Mouse (Mus musculus): ENCODE results near the gene Lsamp.

Lsamp gene

GRCm38 (mm10) chr16:42059927-42060326, 2075.8 kb downstream of the Lsamp start:
- no peak for DNase-seq (ENCODE audit: low spot score)

DNA sequence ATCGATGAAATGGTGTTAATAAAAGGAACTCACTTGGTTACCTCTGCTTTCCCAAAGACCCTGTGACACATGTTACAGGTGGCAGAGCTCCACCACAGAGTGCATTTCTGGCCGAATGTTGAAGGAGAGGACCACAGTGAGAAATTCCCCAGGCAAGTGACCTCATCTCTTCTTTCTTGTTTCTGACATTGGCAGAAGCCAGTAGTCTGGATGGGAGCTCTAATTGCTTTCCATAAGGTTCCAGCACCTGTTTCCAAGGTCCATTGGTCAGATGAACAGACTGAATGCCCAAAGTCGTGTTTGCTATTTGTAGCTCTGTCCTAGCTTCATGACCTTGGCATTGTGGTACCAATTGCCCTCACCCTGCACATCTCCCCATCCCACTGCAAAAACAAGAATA, 2090.2 kb downstream of the Lsamp start:
- DNase-seq (ENCODE audit: low spot score): no peak

- DNase-seq (ENCODE audit: low spot score): no peak
These were observed 2095.4 kb downstream of the Lsamp start for GRCm38 (mm10) chr16:42079573-42079972.

GRCm38 (mm10) chr16:42081611-42082010, 2097.4 kb downstream of the Lsamp start:
- no peak for DNase-seq (ENCODE audit: low spot score)

GRCm38 (mm10) chr16:42097510-42097909, 2113.3 kb downstream of the Lsamp start:
- DNase-seq (ENCODE audit: low spot score): no peak

DNA sequence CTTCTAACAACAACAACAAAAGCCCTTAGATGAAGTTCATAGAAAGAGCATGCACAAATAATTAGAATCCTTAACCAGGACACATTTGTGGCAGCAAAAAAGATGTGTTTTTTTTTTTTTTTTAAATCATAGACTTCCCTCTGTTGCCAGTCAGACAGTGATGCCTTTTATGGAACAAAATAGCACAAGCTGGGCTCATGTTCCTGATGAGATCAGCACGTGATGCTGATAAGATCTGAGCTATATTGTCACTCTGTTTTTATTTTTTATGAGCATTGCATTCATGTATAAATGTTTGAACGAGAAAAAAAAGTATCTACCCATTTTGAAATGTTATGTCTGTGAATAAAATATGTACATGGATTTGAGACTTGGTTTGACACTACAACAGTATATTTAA, 2118.0 kb downstream of the Lsamp start:
- DNase-seq (ENCODE audit: low spot score): no peak

- no peak for DNase-seq (ENCODE audit: low spot score)
These were observed 2118.5 kb downstream of the Lsamp start for GRCm38 (mm10) chr16:42102635-42103034.

DNA sequence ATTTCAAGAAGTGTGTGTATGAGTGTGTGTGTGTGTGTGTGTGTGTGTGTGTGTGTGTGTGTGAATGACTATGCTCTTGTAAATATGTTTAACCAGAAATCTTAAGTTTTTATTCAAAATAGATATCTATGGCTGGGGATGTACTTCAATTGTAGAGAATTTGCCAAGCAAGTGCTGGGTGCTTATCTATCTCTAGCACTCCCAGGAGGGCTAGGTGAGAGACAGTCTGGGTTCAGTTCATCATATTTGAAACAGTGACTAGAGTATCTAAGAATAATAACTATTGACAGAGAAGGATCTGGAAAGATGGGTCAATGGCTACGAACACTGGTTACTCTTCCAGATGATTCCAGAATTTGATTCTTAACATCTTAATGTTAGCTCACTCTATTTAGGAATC, 2128.1 kb downstream of the Lsamp start:
- DNase-seq (ENCODE audit: low spot score): no peak

DNA sequence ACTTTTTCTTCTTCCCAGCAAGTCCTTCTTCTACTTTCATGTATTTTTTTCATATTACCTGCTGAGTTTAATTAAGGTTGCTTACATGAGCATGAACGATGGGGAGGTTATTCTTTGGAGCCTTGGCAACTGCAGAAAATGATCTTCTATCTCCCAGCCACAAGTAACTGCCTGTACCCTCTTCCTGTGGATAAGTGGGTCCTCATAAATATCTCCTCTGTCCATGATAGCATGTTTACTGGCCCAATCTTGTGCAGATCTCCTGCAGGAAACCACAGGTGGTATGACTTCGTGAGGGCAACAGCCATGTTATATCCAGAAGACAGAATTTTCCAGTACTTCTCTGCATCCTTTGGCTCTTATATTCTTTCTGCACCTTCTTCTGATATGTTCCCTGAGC, 2129.1 kb downstream of the Lsamp start:
- no peak for DNase-seq (ENCODE audit: low spot score)

DNA sequence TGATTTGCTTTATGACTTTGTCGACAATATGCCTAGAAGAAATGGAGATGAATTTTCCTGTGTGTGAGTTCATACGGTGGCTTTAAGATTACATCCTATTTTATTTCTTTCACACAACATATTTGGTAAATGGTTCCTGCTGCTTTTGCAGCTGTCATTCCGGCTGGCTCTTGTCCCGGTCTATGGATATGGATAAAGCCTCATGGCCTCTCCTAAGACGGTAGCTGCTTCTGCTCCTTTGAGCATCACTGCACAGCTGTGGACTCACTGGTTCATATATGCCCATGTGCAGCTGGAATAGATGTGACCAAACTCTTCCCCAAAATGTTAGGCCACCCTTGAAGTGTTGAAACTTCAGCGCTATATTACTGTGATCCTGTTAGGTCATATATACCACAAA, 2137.6 kb downstream of the Lsamp start:
- DNase-seq (ENCODE audit: low spot score): no peak

DNA sequence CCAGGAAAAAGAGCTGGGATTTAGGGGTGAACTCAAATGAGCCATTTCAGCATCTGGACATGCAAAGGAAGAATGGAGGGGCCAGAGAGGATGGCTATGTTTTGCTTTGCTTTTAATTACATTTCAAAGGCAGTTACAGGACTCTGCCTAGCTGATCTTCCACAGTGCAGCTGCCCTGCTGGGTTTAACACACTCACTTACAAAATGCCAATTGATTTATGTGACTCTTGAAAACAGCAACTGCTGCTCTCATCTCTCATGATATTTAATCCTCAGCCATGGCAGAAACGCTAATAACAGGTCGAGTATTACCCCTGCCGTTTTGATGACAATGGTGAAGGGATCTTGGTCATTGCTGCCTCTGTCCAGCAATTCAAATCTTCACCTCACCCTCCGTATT, 2139.7 kb downstream of the Lsamp start:
- no peak for DNase-seq (ENCODE audit: low spot score)

DNA sequence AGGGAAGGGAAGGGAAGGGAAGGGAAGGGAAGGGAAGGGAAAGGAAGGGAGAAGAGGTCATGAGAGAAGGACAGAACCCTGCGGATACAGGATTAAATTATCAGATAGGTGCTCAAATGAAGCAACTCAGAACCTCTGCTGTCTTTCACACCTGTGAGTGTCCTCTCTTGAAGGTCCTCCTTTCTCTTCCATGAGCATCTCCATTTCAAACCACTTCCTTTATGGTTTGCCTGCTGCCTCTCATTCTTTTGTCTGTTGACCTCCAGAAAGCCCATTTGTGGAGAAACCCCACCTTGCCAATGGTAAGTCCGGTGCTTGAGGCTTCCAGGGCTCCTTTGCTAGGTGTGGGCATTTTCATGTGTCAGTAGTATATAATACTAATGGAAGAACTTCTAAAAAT, 2141.9 kb downstream of the Lsamp start:
- no peak for DNase-seq (ENCODE audit: low spot score)

GRCm38 (mm10) chr16:42147164-42147563, 2163.0 kb downstream of the Lsamp start:
- DNase-seq (ENCODE audit: low spot score): no peak

- DNase-seq (ENCODE audit: low spot score): no peak
These were observed 2165.2 kb downstream of the Lsamp start for GRCm38 (mm10) chr16:42149216-42149942.

DNA sequence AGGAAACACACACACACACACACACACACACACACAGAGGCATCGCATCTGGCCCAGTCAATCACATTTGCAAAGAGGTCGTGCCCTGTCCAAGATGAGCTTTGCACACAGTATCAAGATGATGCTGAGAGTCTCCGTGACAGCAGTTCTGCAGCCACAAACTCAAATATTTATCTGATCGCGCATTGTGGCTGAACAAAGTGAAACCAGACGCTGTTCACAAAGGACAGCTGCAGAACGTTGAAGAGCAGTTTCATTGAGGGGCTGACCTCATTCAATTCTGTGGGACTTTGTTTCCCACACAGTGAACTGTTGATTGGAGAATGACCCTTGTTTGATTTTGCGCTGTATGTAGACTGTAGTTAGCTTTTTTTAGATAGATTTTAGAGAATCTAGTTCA, 2168.5 kb downstream of the Lsamp start:
- DNase-seq (ENCODE audit: low spot score): no peak

- no peak for DNase-seq (ENCODE audit: low spot score)
These were observed 2173.7 kb downstream of the Lsamp start for GRCm38 (mm10) chr16:42157816-42158215.

- DNase-seq (ENCODE audit: low spot score): peak; percentile 14
These were observed 2180.8 kb downstream of the Lsamp start for GRCm38 (mm10) chr16:42164941-42165340.

DNA sequence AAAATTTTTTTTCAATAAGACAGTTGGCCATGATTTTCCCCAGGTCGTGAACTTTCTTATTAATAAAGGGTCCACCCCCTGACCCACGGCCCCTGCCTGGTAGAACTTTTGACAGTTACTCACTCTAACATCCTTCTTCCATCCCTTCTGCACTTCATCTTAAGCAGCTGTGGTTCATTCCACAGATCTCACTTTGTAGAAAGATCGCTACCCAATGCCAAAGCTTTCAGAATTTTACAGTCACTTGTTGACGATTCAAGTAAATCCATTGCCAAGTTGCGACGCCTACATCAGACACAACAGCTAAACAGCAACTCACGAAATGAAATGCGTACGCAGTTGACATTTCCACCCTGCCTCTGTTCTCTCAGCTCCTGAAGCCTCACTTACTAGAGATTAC, 2184.1 kb downstream of the Lsamp start:
- DNase-seq (ENCODE audit: low spot score): no peak

DNA sequence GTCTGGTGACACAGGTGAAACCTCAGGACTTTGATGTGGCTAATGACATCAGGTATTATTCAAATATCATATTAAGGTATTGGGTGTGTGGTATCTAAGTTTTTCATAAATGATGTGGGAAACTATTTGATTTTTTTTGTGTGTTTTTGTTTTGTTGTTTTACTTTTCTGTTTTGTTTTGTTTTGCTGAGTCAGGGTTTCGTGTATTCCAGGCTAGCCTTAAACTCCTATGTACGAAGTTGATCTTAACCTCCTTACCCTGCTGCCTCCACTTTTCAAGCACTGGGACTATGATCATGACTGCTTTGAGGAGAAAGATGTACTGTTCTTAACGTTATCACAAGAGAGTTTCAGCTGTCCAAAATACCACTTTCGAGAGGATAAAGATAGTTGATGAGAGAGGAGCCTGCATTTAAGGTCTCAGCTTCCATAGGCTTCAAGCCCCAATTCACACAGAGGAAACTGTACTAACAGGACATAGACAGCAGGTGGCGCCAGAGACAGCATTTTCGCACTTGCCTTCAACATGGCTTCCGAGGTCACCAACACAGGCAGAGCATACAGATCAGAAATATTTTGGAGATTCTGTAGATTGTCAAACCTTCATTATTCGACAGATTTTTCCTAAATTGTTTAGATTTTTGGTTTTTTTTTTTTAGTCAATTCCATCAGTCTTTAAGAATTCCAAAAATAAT, 2185.4 kb downstream of the Lsamp start:
- no peak for DNase-seq (ENCODE audit: low spot score)

DNA sequence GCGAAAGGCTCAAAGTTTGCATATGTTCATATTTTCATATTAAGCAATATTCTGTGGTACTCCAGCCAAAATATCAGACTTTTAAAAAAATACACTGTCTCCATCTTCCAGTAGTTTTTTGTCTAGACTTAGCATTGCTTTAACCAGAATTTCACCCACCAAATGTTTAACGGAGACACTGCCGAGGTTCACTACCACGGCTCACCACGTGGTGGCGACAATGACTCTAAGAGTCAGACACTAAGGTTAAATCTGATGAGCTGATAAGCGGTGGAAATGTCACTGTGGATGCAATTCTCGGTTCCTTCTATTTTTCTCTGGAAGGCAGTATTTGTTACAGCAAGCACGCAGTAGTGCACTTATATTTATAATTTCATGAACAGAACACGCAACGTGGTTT, 2188.3 kb downstream of the Lsamp start:
- DNase-seq (ENCODE audit: low spot score): peak; percentile 16

DNA sequence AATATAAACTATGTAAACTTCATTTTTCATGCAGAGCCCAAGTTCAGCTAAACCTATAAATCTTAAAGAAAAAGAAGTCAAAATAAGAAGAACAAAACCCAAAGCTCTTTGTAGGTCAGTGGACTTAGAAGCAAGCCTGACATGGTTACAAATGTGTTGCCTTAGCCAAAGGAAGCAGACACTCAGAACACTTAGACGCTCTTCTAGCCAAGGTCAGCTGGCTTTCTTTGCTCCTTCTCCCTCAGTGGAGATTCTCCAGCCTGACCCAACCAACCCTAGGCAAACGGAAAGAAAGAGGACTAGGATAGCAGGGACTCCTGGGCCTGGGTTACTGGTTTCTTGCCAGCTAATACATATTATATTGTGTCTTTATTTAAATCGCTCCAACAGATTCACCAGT, 2194.7 kb downstream of the Lsamp start:
- no peak for DNase-seq (ENCODE audit: low spot score)

DNA sequence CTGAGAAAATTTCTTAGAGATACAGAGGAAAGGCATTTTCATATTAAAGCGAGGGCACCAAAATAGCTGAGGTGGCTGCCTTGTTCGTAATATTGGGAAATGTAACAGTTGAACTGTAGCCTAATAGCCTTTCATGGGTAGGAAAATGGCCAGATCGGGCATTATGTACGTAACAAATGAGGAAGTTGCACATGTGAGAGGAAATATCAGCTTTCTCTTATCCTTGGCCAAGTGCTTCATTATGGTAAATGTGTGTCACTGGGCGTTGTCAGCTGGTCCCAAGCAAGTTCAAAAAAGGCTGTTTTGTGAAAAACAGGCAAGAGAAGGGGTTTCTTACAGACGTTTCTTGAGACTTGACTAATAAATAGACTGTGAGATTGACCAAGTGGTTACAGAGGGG, 2195.9 kb downstream of the Lsamp start:
- DNase-seq (ENCODE audit: low spot score): no peak

- no peak for DNase-seq (ENCODE audit: low spot score)
These were observed 2196.3 kb downstream of the Lsamp start for GRCm38 (mm10) chr16:42180473-42180872.
